Mouse (Mus musculus) intestine, postnatal 0 days (tissue): ENCODE measurements at regions not wholly inside any gene's neighbourhood (a gene's known extent, or its start where the extent isn't known, plus 50 kb on each side); places are given as distances from the start of the nearest gene placed in this dataset.
"Not testable (repeated sequence)": the region's sequence is repeated elsewhere in the genome, so short reads cannot be mapped to it uniquely, and the experiment has no call there.

ENCODE experiments used
- ATAC-seq: fragments of 200-750 bp; cut with Nextera tagmentation; 2 replicates; pipeline ENCODE4 v1.8.0; 2017; ENCODE audit warnings: mild to moderate bottlenecking, moderate TSS enrichment, moderate library complexity
- H3K27ac ChIP-seq: fragments of 300-500 bp; sonication (generic); 2 replicates; pipeline ENCODE4 v1.5.1; 2014; ENCODE audit warnings: mild to moderate bottlenecking, low read depth, low read length, moderate library complexity
- H3K27me3 ChIP-seq: fragments of 300-500 bp; sonication (generic); replicated peaks from 2 replicates; pipeline ENCODE4 v1.6.1; 2014; ENCODE audit warnings: low read length, mixed read lengths; ENCODE audit not compliant: control insufficient read depth, insufficient read depth
- H3K36me3 ChIP-seq: fragments of 300-500 bp; sonication (generic); 2 replicates; pipeline ENCODE4 v1.6.1; 2014; ENCODE audit warnings: mild to moderate bottlenecking, moderate library complexity; ENCODE audit not compliant: control insufficient read depth, insufficient read depth
- H3K4me1 ChIP-seq: fragments of 300-500 bp; sonication (generic); replicated peaks from 2 replicates; pipeline ENCODE4 v1.6.1; 2014; ENCODE audit warnings: antibody characterized with exemption, low read length, mixed read lengths; ENCODE audit not compliant: control insufficient read depth, insufficient read depth
- H3K4me2 ChIP-seq: fragments of 300-500 bp; sonication (generic); replicated peaks from 2 replicates; pipeline ENCODE4 v1.6.1; 2014; ENCODE audit warnings: low read depth, mild to moderate bottlenecking, moderate library complexity
- H3K4me3 ChIP-seq: fragments of 300-500 bp; sonication (generic); 2 replicates; pipeline ENCODE4 v1.5.1; 2014; ENCODE audit warnings: low read depth, low read length
- H3K9ac ChIP-seq: fragments of 300-500 bp; sonication (generic); 2 replicates; pipeline ENCODE4 v1.6.1; 2014; ENCODE audit warnings: mild to moderate bottlenecking, low read depth, low read length
- H3K9me3 ChIP-seq: fragments of 300-500 bp; sonication (generic); 2 replicates; pipeline ENCODE4 v1.6.1; 2016; ENCODE audit warnings: mixed run types; ENCODE audit not compliant: control insufficient read depth
- CTCF ChIP-seq: sonication (generic); IDR thresholded peaks from 2 replicates; pipeline ENCODE4 v1.5.1; 2016; ENCODE audit warnings: low read depth, mild to moderate bottlenecking, control low read depth, antibody characterized with exemption, moderate library complexity
- WGBS: fragments of 180-500 bp; shearing (Covaris S2); extraction: QIAGEN DNeasy Blood & Tissue Kit; methylation state at CpG from one replicate; pipeline ENCODE4 v1.1.7; 2014; 5-methylcytosine and 5-hydroxymethylcytosine counted together

DNA sequence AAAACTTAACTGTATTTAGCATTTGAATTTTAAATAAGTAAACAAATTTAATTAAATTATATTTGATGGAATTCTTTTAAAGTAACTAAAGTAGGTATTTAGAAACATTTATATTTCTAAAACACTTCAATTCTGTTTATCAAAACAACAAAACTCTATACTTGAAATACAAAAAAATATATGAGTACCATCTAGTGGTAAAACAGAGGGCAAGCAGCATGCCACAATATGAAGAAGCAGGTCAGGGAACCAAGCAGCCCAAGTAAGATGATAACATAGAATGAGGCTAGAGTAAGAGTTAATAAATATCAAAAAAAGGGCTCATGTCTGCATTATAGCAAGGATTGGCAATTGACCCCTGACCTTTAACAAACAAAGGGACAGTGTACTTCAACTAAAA lies 639.7 kb downstream of the Cdh10 start:
- Histone ChIP-seq H3K9ac (no peak overlapping the region), H3K4me3 (no peak overlapping the region), H3K4me2 (no peak overlapping the region), H3K36me3 (no peaks in the 10 kb centered on the region), H3K27ac (no peak overlapping the region), H3K27me3 (no peaks in the 10 kb centered on the region), H3K9me3 (no peaks in the 10 kb centered on the region), H3K4me1 (no peaks in the 10 kb centered on the region)
- ATAC-seq = no peak
- TF ChIP-seq CTCF = no peak

GRCm38 (mm10) chr15:19473521-19473920 lies 654.8 kb downstream of the Cdh10 start:
- H3K9me3 ChIP-seq = no peaks in the 10 kb centered on the region
- 21% methylated on average over 2 of the region's 2 CpGs for WGBS
- H3K4me2 ChIP-seq = no peak overlapping the region
- no peaks in the 10 kb centered on the region for H3K27me3 ChIP-seq
- H3K27ac ChIP-seq = no peak overlapping the region
- no peak for ATAC-seq
- H3K9ac ChIP-seq = no peak overlapping the region
- peak; percentile 55 for TF ChIP-seq CTCF
- H3K36me3 ChIP-seq = no peaks in the 10 kb centered on the region
- no peaks in the 10 kb centered on the region for H3K4me1 ChIP-seq
- H3K4me3 ChIP-seq = no peak overlapping the region

GRCm38 (mm10) chr15:19493556-19493955 lies 674.8 kb downstream of the Cdh10 start:
- H3K9me3 ChIP-seq, H3K4me2 ChIP-seq, ATAC-seq, H3K27me3 ChIP-seq, H3K27ac ChIP-seq, H3K4me1 ChIP-seq, H3K9ac ChIP-seq, H3K36me3 ChIP-seq, H3K4me3 ChIP-seq: not testable (repeated sequence)

- no peak overlapping the region for H3K27ac ChIP-seq
- H3K4me3 ChIP-seq = no peak overlapping the region
- no peaks in the 10 kb centered on the region for H3K9me3 ChIP-seq
- ATAC-seq = no peak
- H3K4me2 ChIP-seq = no peak overlapping the region
- no peak overlapping the region for H3K9ac ChIP-seq
- WGBS = 87% methylated on average over 2 of the region's 2 CpGs
- H3K4me1 ChIP-seq = no peaks in the 10 kb centered on the region
- no peaks in the 10 kb centered on the region for H3K36me3 ChIP-seq
- no peaks in the 10 kb centered on the region for H3K27me3 ChIP-seq
- TF ChIP-seq CTCF = no peak
These were observed 700.6 kb downstream of the Cdh10 start for GRCm38 (mm10) chr15:19519377-19519776.

DNA sequence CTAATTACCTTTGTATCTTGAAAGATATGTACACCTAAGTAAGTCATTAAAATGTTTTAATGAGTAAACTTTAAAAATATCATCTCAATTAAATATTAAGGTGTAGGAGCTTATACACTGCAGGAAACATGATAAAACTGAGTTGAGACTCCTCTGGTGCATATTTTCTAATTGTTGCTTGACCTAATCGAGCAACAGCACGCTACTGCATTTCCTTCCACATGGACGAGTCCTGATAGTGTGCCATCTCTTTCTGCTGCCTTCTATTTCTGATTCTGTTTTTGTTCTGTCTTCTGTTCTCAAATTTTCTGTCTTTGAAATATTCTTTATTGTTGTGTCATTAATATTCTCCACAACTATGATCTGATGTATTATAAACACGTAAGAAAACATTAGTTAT lies 721.9 kb downstream of the Cdh10 start:
- no peak for TF ChIP-seq CTCF
- Histone ChIP-seq H3K27ac (no peak overlapping the region), H3K36me3 (no peaks in the 10 kb centered on the region), H3K9ac (no peak overlapping the region), H3K4me2 (no peak overlapping the region), H3K27me3 (no peaks in the 10 kb centered on the region), H3K4me1 (no peaks in the 10 kb centered on the region), H3K9me3 (no peaks in the 10 kb centered on the region), H3K4me3 (no peak overlapping the region)
- ATAC-seq = no peak
- 81% methylated on average over 4 of the region's 4 CpGs for WGBS

- Histone ChIP-seq H3K4me3 (no peak overlapping the region), H3K4me1 (no peaks in the 10 kb centered on the region), H3K9ac (no peak overlapping the region), H3K27ac (no peak overlapping the region), H3K27me3 (no peaks in the 10 kb centered on the region), H3K4me2 (no peak overlapping the region), H3K36me3 (no peaks in the 10 kb centered on the region), H3K9me3 (no peaks in the 10 kb centered on the region)
- TF ChIP-seq CTCF = no peak
- no peak for ATAC-seq
These were observed 731.0 kb downstream of the Cdh10 start for GRCm38 (mm10) chr15:19549757-19550156.

- Histone ChIP-seq H3K27me3 (no peaks in the 10 kb centered on the region), H3K4me3 (no peak overlapping the region), H3K36me3 (no peaks in the 10 kb centered on the region), H3K4me1 (no peaks in the 10 kb centered on the region), H3K9me3 (no peaks in the 10 kb centered on the region), H3K27ac (no peak overlapping the region), H3K9ac (no peak overlapping the region), H3K4me2 (no peak overlapping the region)
- no peak for TF ChIP-seq CTCF
- WGBS = 12% methylated on average over 1 of the region's 1 CpGs
- ATAC-seq = no peak
These were observed 766.0 kb downstream of the Cdh10 start for GRCm38 (mm10) chr15:19584769-19585168.
